ENCODE assay signal across 22 mouse cellular contexts in genomic region chr13:58163343-58163742, GRCm38 (mm10).
"Had no signal": no experiment of that assay in that cellular context is flagged by ENCODE, and none has a peak within 500 bp of the region (broad histone marks: within the 10 kb centered on the region; RNA-seq: fewer than 3 reads in every experiment).

No protein-coding gene starts in this region.

- DNase-seq: gastrocnemius, postnatal 14 days; gastrocnemius, postnatal 36 days; heart, adult 11 months; heart, postnatal 10 days; heart, postnatal 4 days; kidney, adult 18-20 months; kidney, adult 8-10 months; kidney, postnatal 10 days; kidney, postnatal 25 days; kidney, postnatal 4 days had no signal

- H3K4me3 ChIP-seq: heart, embryonic 10.5 days; heart, embryonic 12.5 days; hindbrain, embryonic 10.5 days; hindbrain, embryonic 12.5 days; intestine, embryonic 15.5 days; layer of hippocampus, adult 2 months; left cerebral cortex, adult 2 months; limb, embryonic 13.5 days; limb, embryonic 15.5 days; liver, embryonic 12.5 days had no signal

- H3K9me3 ChIP-seq: intestine, embryonic 15.5 days; limb, embryonic 15.5 days had no signal

- H3K27ac ChIP-seq: heart, embryonic 10.5 days; hindbrain, embryonic 10.5 days; hindbrain, embryonic 12.5 days; hindbrain, embryonic 14.5 days; intestine, embryonic 15.5 days; layer of hippocampus, adult 2 months; left cerebral cortex, adult 2 months; limb, embryonic 13.5 days; limb, embryonic 15.5 days; liver, embryonic 12.5 days; liver, embryonic 14.5 days had no signal

- H3K27me3 ChIP-seq: heart, embryonic 12.5 days; hindbrain, embryonic 12.5 days; intestine, embryonic 15.5 days; limb, embryonic 13.5 days; limb, embryonic 15.5 days; liver, embryonic 12.5 days had no signal

- H3K4me1 ChIP-seq: intestine, embryonic 15.5 days; limb, embryonic 13.5 days; limb, embryonic 15.5 days had no signal

- H3K4me2 ChIP-seq: heart, embryonic 12.5 days; hindbrain, embryonic 12.5 days; hindbrain, embryonic 14.5 days; intestine, embryonic 15.5 days; limb, embryonic 13.5 days; limb, embryonic 15.5 days; liver, embryonic 12.5 days had no signal

- H3K9ac ChIP-seq: heart, embryonic 12.5 days; hindbrain, embryonic 12.5 days; hindbrain, embryonic 14.5 days; intestine, embryonic 15.5 days; limb, embryonic 13.5 days; limb, embryonic 15.5 days; liver, embryonic 12.5 days; liver, embryonic 14.5 days had no signal
